In the genomic region with DNA sequence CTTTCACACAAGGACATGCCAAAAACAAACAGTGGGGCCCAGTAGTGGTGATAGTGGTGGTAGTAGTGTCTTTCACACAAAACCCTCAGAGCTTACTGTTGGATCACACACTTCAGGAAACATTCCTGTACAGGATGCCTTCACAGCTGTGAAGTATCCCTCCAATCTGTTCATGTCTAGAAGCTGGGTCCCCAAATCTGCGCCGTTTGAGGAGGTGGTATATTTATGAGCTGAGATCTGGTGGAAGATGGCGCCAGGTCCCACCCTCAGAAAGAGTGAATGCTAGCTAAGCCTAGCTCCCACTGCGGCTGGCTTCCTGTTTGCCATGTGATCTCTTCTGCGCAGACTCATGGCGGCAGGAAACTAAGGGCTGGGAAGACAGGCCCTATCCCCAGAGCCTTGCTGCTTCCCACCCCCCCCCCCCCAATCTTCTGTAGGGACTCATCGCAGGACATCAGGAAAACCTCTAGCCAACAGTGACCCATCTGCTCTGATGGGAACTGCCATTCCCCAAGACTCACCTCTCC, we compare ENCODE assay signal across 21 mouse cellular contexts. TPM values are rescaled to one million over a fixed set of nuclear protein-coding genes. Genes with fewer than 3 reads are reported as not detected.
"Had no signal": no experiment of that assay in that cellular context is flagged by ENCODE, and none has a peak within 500 bp of the region (broad histone marks: within the 10 kb centered on the region; RNA-seq: fewer than 3 reads in every experiment).

No protein-coding gene starts in this region.

- DNase-seq: kidney, adult 18-20 months; kidney, adult 9 months; kidney, postnatal 14 days; kidney, postnatal 4 days; left cerebral cortex, postnatal 4 days; liver, postnatal 0 days; lung, embryonic 14.5 days; thymus, postnatal 25 days had no signal

- H3K4me3 ChIP-seq: limb, embryonic 12.5 days; limb, embryonic 15.5 days; midbrain, embryonic 12.5 days; midbrain, embryonic 15.5 days; neural tube, embryonic 12.5 days; neural tube, embryonic 15.5 days had no signal

- H3K4me2 ChIP-seq: limb, embryonic 12.5 days; limb, embryonic 15.5 days; liver, embryonic 11.5 days; lung, embryonic 14.5 days; midbrain, embryonic 12.5 days; midbrain, embryonic 15.5 days; neural tube, embryonic 12.5 days; neural tube, embryonic 15.5 days had no signal

- H3K27ac ChIP-seq: limb, embryonic 12.5 days; limb, embryonic 15.5 days; liver, embryonic 14.5 days; macrophage; midbrain, embryonic 12.5 days; midbrain, embryonic 15.5 days; neural tube, embryonic 12.5 days; neural tube, embryonic 15.5 days had no signal

- H3K9ac ChIP-seq: limb, embryonic 12.5 days; limb, embryonic 15.5 days; liver, embryonic 14.5 days; liver, postnatal 0 days; lung, embryonic 14.5 days; midbrain, embryonic 12.5 days; midbrain, embryonic 15.5 days; neural tube, embryonic 12.5 days; neural tube, embryonic 15.5 days had no signal

- ATAC-seq: liver, postnatal 0 days; lung, postnatal 0 days; midbrain, embryonic 15.5 days had no signal

- H3K27me3 ChIP-seq: limb, embryonic 12.5 days; limb, embryonic 15.5 days; midbrain, embryonic 12.5 days; midbrain, embryonic 15.5 days; neural tube, embryonic 12.5 days; neural tube, embryonic 15.5 days had no signal

- H3K9me3 ChIP-seq: limb, embryonic 12.5 days; limb, embryonic 15.5 days; midbrain, embryonic 15.5 days; neural tube, embryonic 12.5 days; neural tube, embryonic 15.5 days had no signal

- H3K4me1 ChIP-seq: limb, embryonic 12.5 days; limb, embryonic 15.5 days; midbrain, embryonic 12.5 days; midbrain, embryonic 15.5 days; neural tube, embryonic 12.5 days; neural tube, embryonic 15.5 days had no signal

RNA-seq across cellular contexts. Expression of a gene that starts 37.8 kb away (rescaled TPM):
- total RNA-seq: layer of hippocampus, postnatal 14 days; left cerebral cortex, postnatal 14 days; left cerebral cortex, postnatal 4 days; megakaryocyte, adult 5-6 weeks had no signal
- polyA plus RNA-seq: limb, embryonic 12.5 days; limb, embryonic 15.5 days; liver, embryonic 11.5 days; liver, embryonic 14.5 days; liver, postnatal 0 days; lung, embryonic 14.5 days; lung, postnatal 0 days; macrophage; midbrain, embryonic 12.5 days; midbrain, embryonic 15.5 days; neural tube, embryonic 12.5 days; neural tube, embryonic 15.5 days had no signal
